Mouse (Mus musculus) MEL (cell line): ENCODE results near the gene Satb1. TPM values are rescaled to one million over a fixed set of nuclear protein-coding genes. Genes with fewer than 3 reads are reported as not detected.

Experiments used
- DNase-seq: peaks from one replicate; pipeline ENCODE4 v3.0.0; 2011; ENCODE audit warnings: low read depth, low spot score
- H3K27ac ChIP-seq: 2 replicates; pipeline ENCODE4 v1.5.1; 2012; ENCODE audit warnings: low read depth, mild to moderate bottlenecking, control low read depth, low read length, moderate library complexity; ENCODE audit not compliant: control insufficient read depth
- H3K27me3 ChIP-seq, 2 experiments: fragments of 150-350 bp in 1 of 2; sonication (generic) in 1 of 2; 2 replicates each; pipeline ENCODE4 v1.6.1; 2012; ENCODE audit warnings: low read length in 2 of 2, mild to moderate bottlenecking in 2 of 2, improper control_type of control experiment in 1 of 2, moderate library complexity in 1 of 2; ENCODE audit not compliant: insufficient read depth in 2 of 2, control insufficient read depth in 1 of 2
- H3K36me3 ChIP-seq, 2 experiments: 2 replicates each; pipeline ENCODE4 v1.6.1; 2012 to 2014; ENCODE audit warnings: low read length in 2 of 2, improper control_type of control experiment in 1 of 2, inconsistent platforms in 1 of 2, mild to moderate bottlenecking in 1 of 2; ENCODE audit not compliant: insufficient read depth in 2 of 2, control insufficient read depth in 1 of 2
- H3K4me1 ChIP-seq, 2 experiments: fragments of 150-350 bp in 1 of 2; sonication (generic) in 1 of 2; 2 replicates each; pipeline ENCODE4 v1.6.1; 2012; ENCODE audit warnings: low read length in 2 of 2, improper control_type of control experiment in 1 of 2, mild to moderate bottlenecking in 1 of 2; ENCODE audit not compliant: insufficient read depth in 2 of 2, control insufficient read depth in 1 of 2
- H3K4me3 ChIP-seq, 2 experiments: fragments of 150-350 bp in 1 of 2; sonication (generic) in 1 of 2; 2 replicates each; pipeline ENCODE4 v1.5.1; 2012; ENCODE audit warnings: low read depth in 2 of 2, low read length in 2 of 2, mild to moderate bottlenecking in 2 of 2, moderate library complexity in 2 of 2, control low read depth in 1 of 2, improper control_type of control experiment in 1 of 2; ENCODE audit not compliant: control insufficient read depth in 1 of 2, insufficient read depth in 1 of 2
- H3K79me2 ChIP-seq: 2 replicates; pipeline ENCODE4 v1.6.1; 2012; ENCODE audit warnings: mild to moderate bottlenecking, low read length, moderate library complexity; ENCODE audit not compliant: control insufficient read depth, poor library complexity, insufficient read depth
- H3K9ac ChIP-seq: 2 replicates; pipeline ENCODE4 v1.6.1; 2012; ENCODE audit warnings: low read depth, mild to moderate bottlenecking, control low read depth, low read length, moderate library complexity; ENCODE audit not compliant: control insufficient read depth, poor library complexity, severe bottlenecking
- H3K9me3 ChIP-seq: fragments of 150-350 bp; sonication (generic); replicated peaks from 2 replicates; pipeline ENCODE4 v1.6.1; 2012; ENCODE audit warnings: mild to moderate bottlenecking, low read length, improper control_type of control experiment, moderate library complexity; ENCODE audit not compliant: insufficient read depth
- BHLHE40 ChIP-seq: IDR thresholded peaks from 2 replicates; pipeline ENCODE4 v1.6.1; 2012; ENCODE audit warnings: low read depth, mild to moderate bottlenecking, inconsistent platforms, low read length, improper control_type of control experiment, borderline replicate concordance
- CTCF ChIP-seq, 3 experiments: IDR thresholded peaks in 2 of 3; conservative IDR thresholded peaks in 1 of 3; 2 replicates each; pipeline ENCODE4 v1.5.1; 2011 to 2012; ENCODE audit warnings: low read length in 3 of 3, low read depth in 2 of 3, mild to moderate bottlenecking in 2 of 3, improper control_type of control experiment in 1 of 3, inconsistent platforms in 1 of 3, mixed read lengths in 1 of 3, moderate library complexity in 1 of 3; ENCODE audit not compliant: control insufficient read depth in 1 of 3, insufficient read depth in 1 of 3, poor library complexity in 1 of 3, severe bottlenecking in 1 of 3
- E2F4 ChIP-seq: IDR thresholded peaks from 2 replicates; pipeline ENCODE4 v1.6.1; 2011; ENCODE audit warnings: low read depth, low read length, improper control_type of control experiment, borderline replicate concordance
- GABPA ChIP-seq: IDR thresholded peaks from 2 replicates; pipeline ENCODE4 v1.6.1; 2012; ENCODE audit warnings: low read depth, mild to moderate bottlenecking, inconsistent platforms, low read length, improper control_type of control experiment, moderate library complexity
- GATA1 ChIP-seq: IDR thresholded peaks from 2 replicates; pipeline ENCODE4 v1.6.1; 2011; ENCODE audit warnings: low read depth, low read length, improper control_type of control experiment
- JUND ChIP-seq: IDR thresholded peaks from 2 replicates; pipeline ENCODE4 v1.6.1; 2011; ENCODE audit warnings: low read depth, mild to moderate bottlenecking, improper control_type of control experiment, low read length
- KAT2A ChIP-seq: conservative IDR thresholded peaks from 2 replicates; pipeline ENCODE4 v1.6.1; 2012; ENCODE audit warnings: low read depth, low read length, improper control_type of control experiment, inconsistent platforms
- MAX ChIP-seq: IDR thresholded peaks from 2 replicates; pipeline ENCODE4 v1.6.1; 2011; ENCODE audit warnings: low read length, improper control_type of control experiment
- MAZ ChIP-seq: IDR thresholded peaks from 2 replicates; pipeline ENCODE4 v1.6.1; 2012; ENCODE audit warnings: low read depth, mild to moderate bottlenecking, inconsistent platforms, low read length, improper control_type of control experiment
- MEF2A ChIP-seq: IDR thresholded peaks from 2 replicates; pipeline ENCODE4 v1.6.1; 2014; ENCODE audit warnings: low read depth, mild to moderate bottlenecking, inconsistent platforms, low read length, improper control_type of control experiment; ENCODE audit not compliant: poor library complexity, insufficient replicate concordance, severe bottlenecking; ENCODE audit errors: extremely low read depth
- MXI1 ChIP-seq: IDR thresholded peaks from 2 replicates; pipeline ENCODE4 v1.6.1; 2011; ENCODE audit warnings: mild to moderate bottlenecking, low read depth, low read length, improper control_type of control experiment
- MYC ChIP-seq: IDR thresholded peaks from 2 replicates; pipeline ENCODE4 v1.6.1; 2011; ENCODE audit warnings: low read depth, mild to moderate bottlenecking, low read length, improper control_type of control experiment, moderate library complexity
- POLR2AphosphoS5 ChIP-seq: IDR thresholded peaks from 2 replicates; pipeline ENCODE4 v1.6.1; 2012; ENCODE audit warnings: low read depth, borderline replicate concordance, mild to moderate bottlenecking, inconsistent platforms, low read length, moderate library complexity, mixed read lengths
- RCOR1 ChIP-seq: IDR thresholded peaks from 2 replicates; pipeline ENCODE4 v1.6.1; 2012; ENCODE audit warnings: low read depth, mild to moderate bottlenecking, inconsistent platforms, low read length, improper control_type of control experiment
- SIN3A ChIP-seq: IDR thresholded peaks from 2 replicates; pipeline ENCODE4 v1.6.1; 2012; ENCODE audit warnings: low read length, improper control_type of control experiment, inconsistent platforms
- TBP ChIP-seq: IDR thresholded peaks from 2 replicates; pipeline ENCODE4 v1.8.0; 2011; ENCODE audit warnings: low read depth, low read length, improper control_type of control experiment
- TCF12 ChIP-seq: IDR thresholded peaks from 2 replicates; pipeline ENCODE4 v1.6.1; 2014; ENCODE audit warnings: low read depth, mild to moderate bottlenecking, inconsistent platforms, low read length, improper control_type of control experiment, moderate library complexity
- UBTF ChIP-seq: IDR thresholded peaks from 2 replicates; pipeline ENCODE4 v1.6.1; 2012; ENCODE audit warnings: low read depth, mild to moderate bottlenecking, inconsistent platforms, low read length, improper control_type of control experiment, moderate library complexity, borderline replicate concordance; ENCODE audit not compliant: insufficient read depth
- USF2 ChIP-seq, 2 experiments: IDR thresholded peaks; 2 replicates each; pipeline ENCODE4 v1.6.1; 2011 to 2012; ENCODE audit warnings: improper control_type of control experiment in 2 of 2, low read length in 2 of 2, borderline replicate concordance in 1 of 2, inconsistent platforms in 1 of 2, low read depth in 1 of 2, mild to moderate bottlenecking in 1 of 2; ENCODE audit not compliant: insufficient read depth in 1 of 2
- ZC3H11A ChIP-seq: IDR thresholded peaks from 2 replicates; pipeline ENCODE4 v1.6.1; 2012; ENCODE audit warnings: low read depth, mild to moderate bottlenecking, inconsistent platforms, low read length, improper control_type of control experiment
- ZMIZ1 ChIP-seq: IDR thresholded peaks from 2 replicates; pipeline ENCODE4 v1.6.1; 2012; ENCODE audit warnings: low read depth, mild to moderate bottlenecking, inconsistent platforms, low read length, improper control_type of control experiment, moderate library complexity
- ZNF384 ChIP-seq: IDR thresholded peaks from 2 replicates; pipeline ENCODE4 v1.6.1; 2012; ENCODE audit warnings: low read depth, mild to moderate bottlenecking, inconsistent platforms, low read length, improper control_type of control experiment
- polyA plus RNA-seq, 2 experiments: library from polyadenylated mRNA; stranded (reverse) in 1 of 2; unstranded in 1 of 2; fragments of >175 nt in 1 of 2; fragments of >200 nt in 1 of 2; gene quantifications; 2 replicates each; pipeline versions ENCODE4 v1.2.1 to v1.2.4; 2012; ENCODE audit warnings: low replicate concordance in 2 of 2, low read depth in 1 of 2; ENCODE audit not compliant: insufficient read length in 2 of 2, insufficient read depth in 1 of 2, missing spikeins in 1 of 2
- total RNA-seq: library from RNA; depleted of rRNA; stranded (reverse); fragments of 300-350 nt; gene quantifications from 2 replicates; pipeline ENCODE4 v1.2.3, GENCODE M21; 2012

Gene Satb1
- total and polyA plus RNA-seq, 3 experiments: 0.08 TPM; not detected in 2

GRCm38 (mm10) chr17:51759509-51759908 lies 73.6 kb downstream of the Satb1 start:
- Histone ChIP-seq H3K9ac (no peak overlapping the region), H3K9me3 (no peaks in the 10 kb centered on the region), H3K4me1 (no peaks in the 10 kb centered on the region), H3K27me3 (peaks cover 0 to 2% of the 10 kb centered on the region in 2 experiments; a peak in 1 of 4 replicates), H3K36me3 (no peaks in the 10 kb centered on the region), H3K79me2 (no peaks in the 10 kb centered on the region), H3K4me3 (no peak overlapping the region), H3K27ac (no peak overlapping the region)
- TF ChIP-seq RCOR1 (no peak), USF2 (IDR thresholded peaks at IDR 0.05; ENCODE audit: borderline replicate concordance in 1 of 2, insufficient read depth in 1 of 2, low read depth in 1 of 2, low read length in 2 of 2) (no peak), BHLHE40 (no peak), SIN3A (no peak), MYC (no peak), GATA1 (no peak), ZNF384 (peak; percentile 36; the same call in 1 of the 2 replicates), TBP (no peak)
- peak; percentile 8 for DNase-seq

- no peaks in the 10 kb centered on the region for H3K79me2 ChIP-seq
- no peaks in the 10 kb centered on the region for H3K9me3 ChIP-seq
- H3K4me1 ChIP-seq: no peaks in the 10 kb centered on the region
- H3K36me3 ChIP-seq: no peaks in the 10 kb centered on the region
- no peak overlapping the region for H3K9ac ChIP-seq
- H3K27ac ChIP-seq: no peak overlapping the region
- TF ChIP-seq ZMIZ1: no peak
- no peak for TF ChIP-seq MXI1
- no peak for TF ChIP-seq GATA1
- TF ChIP-seq UBTF: no peak
- TF ChIP-seq ZC3H11A: no peak
- TF ChIP-seq MEF2A: no peak
- no peak for TF ChIP-seq MYC
- no peak for TF ChIP-seq MAX
- TF ChIP-seq E2F4: no peak
- TF ChIP-seq, all 39 proteins: peak for 0
- Histone ChIP-seq H3K4me3 (no peak overlapping the region), H3K27me3 (0 out of 4 replicates have a peak, but pooled peaks cover 0 to 2% of the 10 kb centered on the region in 2 experiments)
- no peak for DNase-seq
Measured at GRCm38 (mm10) chr17:51752142-51752541, 80.9 kb downstream of the Satb1 start.

GRCm38 (mm10) chr17:51747204-51747603 lies 85.9 kb downstream of the Satb1 start:
- no peaks in the 10 kb centered on the region for H3K9me3 ChIP-seq
- H3K4me1 ChIP-seq: no peaks in the 10 kb centered on the region
- no peaks in the 10 kb centered on the region for H3K79me2 ChIP-seq
- H3K27me3 ChIP-seq: no peaks in the 10 kb centered on the region
- no peak overlapping the region for H3K27ac ChIP-seq
- H3K36me3 ChIP-seq: no peaks in the 10 kb centered on the region
- no peak for DNase-seq
- no peak overlapping the region for H3K4me3 ChIP-seq
- no peak overlapping the region for H3K9ac ChIP-seq
- no peak for TF ChIP-seq MXI1
- no peak for TF ChIP-seq GABPA
- TF ChIP-seq CTCF (IDR thresholded peaks at IDR 0.05 in 2 of 3, conservative IDR thresholded peaks at IDR 0.05 in 1 of 3; ENCODE audit: control insufficient read depth in 1 of 3, insufficient read depth in 1 of 3, low read depth in 2 of 3, low read length in 3 of 3, poor library complexity in 1 of 3, severe bottlenecking in 1 of 3): no peak
- no peak for TF ChIP-seq KAT2A
- TF ChIP-seq MEF2A: no peak
- no peak for TF ChIP-seq MAZ
- TF ChIP-seq ZNF384: no peak
- TF ChIP-seq JUND: no peak
- TF ChIP-seq TCF12: no peak
- TF ChIP-seq RCOR1: no peak
- no peak for TF ChIP-seq MAX
- no peak for TF ChIP-seq BHLHE40
- TF ChIP-seq E2F4: no peak
- TF ChIP-seq POLR2AphosphoS5: no peak
- no peak for TF ChIP-seq TBP
- no peak for TF ChIP-seq ZC3H11A
